Mouse (Mus musculus) heart, embryonic 13.5 days (tissue): ENCODE results near the gene Rtn4rl2. TPM values are rescaled to one million over a fixed set of nuclear protein-coding genes. Genes with fewer than 3 reads are reported as not detected.
A peak's percentile ranks its signal among the peaks of the same experiment; 100 is the strongest.

Source experiments
- ATAC-seq: fragments of 200-750 bp; cut with Nextera tagmentation; 2 replicates; pipeline ENCODE4 v1.8.0; 2017; ENCODE audit warnings: moderate TSS enrichment; ENCODE audit not compliant: insufficient number of reproducible peaks, low FRiP score, low TSS enrichment; ENCODE audit errors: extremely low read depth
- H3K27ac ChIP-seq: fragments of 300-500 bp; sonication (generic); replicated peaks from 2 replicates; pipeline ENCODE4 v1.5.1; 2015; ENCODE audit warnings: moderate library complexity, mild to moderate bottlenecking, inconsistent platforms
- H3K27me3 ChIP-seq: fragments of 300-500 bp; sonication (generic); replicated peaks from 2 replicates; pipeline ENCODE4 v1.6.1; 2015; ENCODE audit warnings: mild to moderate bottlenecking, inconsistent platforms
- H3K36me3 ChIP-seq: fragments of 300-500 bp; sonication (generic); 2 replicates; pipeline ENCODE4 v1.6.1; 2015; ENCODE audit warnings: mild to moderate bottlenecking, inconsistent platforms
- H3K4me1 ChIP-seq: fragments of 300-500 bp; sonication (generic); 2 replicates; pipeline ENCODE4 v1.6.1; 2015; ENCODE audit warnings: inconsistent platforms
- H3K4me2 ChIP-seq: fragments of 300-500 bp; sonication (generic); 2 replicates; pipeline ENCODE4 v1.6.1; 2015; ENCODE audit warnings: inconsistent platforms, mild to moderate bottlenecking, moderate library complexity
- H3K4me3 ChIP-seq: fragments of 300-500 bp; sonication (generic); 2 replicates; pipeline ENCODE4 v1.5.1; 2015; ENCODE audit warnings: moderate library complexity, mild to moderate bottlenecking, inconsistent platforms
- H3K9ac ChIP-seq: fragments of 300-500 bp; sonication (generic); 2 replicates; pipeline ENCODE4 v1.6.1; 2015; ENCODE audit warnings: inconsistent platforms, mild to moderate bottlenecking, moderate library complexity
- H3K9me3 ChIP-seq: fragments of 300-500 bp; sonication (generic); 2 replicates; pipeline ENCODE4 v1.6.1; 2016; ENCODE audit warnings: inconsistent platforms
- whole genome bisulfite sequencing: fragments of 180-500 bp; shearing (Covaris S2); methylation state at CpG from one replicate; pipeline ENCODE4 v1.1.7; 2015; ENCODE audit warnings: mixed read lengths; 5-methylcytosine and 5-hydroxymethylcytosine counted together
- polyA plus RNA-seq: library from polyadenylated mRNA; unstranded; fragments of >200 nt; fragmentation: Nextera tagmentation; extraction: Ambion mirVana; gene quantifications from 2 replicates; pipeline ENCODE4 v1.2.1, GENCODE M21; 2015

Gene Rtn4rl2
- polyA plus RNA-seq: 0.72 and 0.99 TPM in 2 replicates

- peak within 1 kb of the TSS; percentile 66 for H3K4me3 ChIP-seq
- peak within 1 kb of the TSS; percentile 92 for H3K4me2 ChIP-seq
- no peak within 1 kb of the TSS for H3K27ac ChIP-seq
- no peak for ATAC-seq
- H3K9ac ChIP-seq: peak within 1 kb of the TSS; percentile 75
- H3K27me3 ChIP-seq: peaks cover 96% of the 10 kb centered on the region
- H3K9me3 ChIP-seq: no peaks in the 10 kb centered on the region
- H3K4me1 ChIP-seq: peaks cover 49% of the 10 kb centered on the region
- 2% methylated on average over 35 of the region's 35 CpGs for WGBS
- no peaks in the 10 kb centered on the region for H3K36me3 ChIP-seq
Measured at GRCm38 (mm10) chr2:84886234-84886731, at the start of gene Rtn4rl2. Gene Rtn4rl2 (minus strand): TSS chr2:84886710.

- Histone ChIP-seq H3K4me3 (no peak overlapping the region), H3K9ac (no peak overlapping the region), H3K4me1 (peaks cover 27% of the 10 kb centered on the region), H3K4me2 (no peak overlapping the region), H3K27ac (0 out of 2 replicates have a peak overlapping the region, but pooled peaks have one; percentile 54), H3K9me3 (no peaks in the 10 kb centered on the region), H3K36me3 (peaks cover 7% of the 10 kb centered on the region), H3K27me3 (no peaks in the 10 kb centered on the region)
- 80% methylated on average over 5 of the region's 5 CpGs for WGBS
- no peak for ATAC-seq
Measured at GRCm38 (mm10) chr2:84935065-84935464, 48.6 kb upstream of the Rtn4rl2 start.

GRCm38 (mm10) chr2:84934649-84935007, 48.1 kb upstream of the Rtn4rl2 start:
- H3K27me3 ChIP-seq: no peaks in the 10 kb centered on the region
- H3K27ac ChIP-seq: peak overlapping the region; percentile 54; the same call in 1 of the 2 replicates
- no peak overlapping the region for H3K9ac ChIP-seq
- H3K36me3 ChIP-seq: peaks cover 4% of the 10 kb centered on the region
- no peaks in the 10 kb centered on the region for H3K9me3 ChIP-seq
- no peak overlapping the region for H3K4me3 ChIP-seq
- no peak for ATAC-seq
- peaks cover 27% of the 10 kb centered on the region for H3K4me1 ChIP-seq
- 65% methylated on average over 4 of the region's 4 CpGs for WGBS
- no peak overlapping the region for H3K4me2 ChIP-seq

- ATAC-seq: no peak
- 54% methylated on average over 8 of the region's 8 CpGs for WGBS
- peak overlapping the region; percentile 54; the same call in 1 of the 2 replicates for H3K27ac ChIP-seq
- no peak overlapping the region for H3K9ac ChIP-seq
- H3K4me1 ChIP-seq: peaks cover 27% of the 10 kb centered on the region
- no peaks in the 10 kb centered on the region for H3K9me3 ChIP-seq
- H3K4me3 ChIP-seq: no peak overlapping the region
- H3K4me2 ChIP-seq: no peak overlapping the region
- no peaks in the 10 kb centered on the region for H3K36me3 ChIP-seq
- H3K27me3 ChIP-seq: no peaks in the 10 kb centered on the region
Measured at GRCm38 (mm10) chr2:84933992-84934648, 47.6 kb upstream of the Rtn4rl2 start.

- Histone ChIP-seq H3K36me3 (no peaks in the 10 kb centered on the region), H3K9me3 (no peaks in the 10 kb centered on the region), H3K27me3 (no peaks in the 10 kb centered on the region), H3K4me2 (no peak overlapping the region), H3K4me1 (peaks cover 7% of the 10 kb centered on the region), H3K9ac (no peak overlapping the region), H3K27ac (no peak overlapping the region), H3K4me3 (no peak overlapping the region)
- 85% methylated on average over 7 of the region's 7 CpGs for WGBS
- no peak for ATAC-seq
Measured at GRCm38 (mm10) chr2:84930186-84930585, 43.7 kb upstream of the Rtn4rl2 start.

- Histone ChIP-seq H3K27ac (no peak overlapping the region), H3K4me3 (no peak overlapping the region), H3K27me3 (no peaks in the 10 kb centered on the region), H3K36me3 (no peaks in the 10 kb centered on the region), H3K9me3 (peaks cover 9% of the 10 kb centered on the region; the same call in 1 of the 2 replicates), H3K9ac (no peak overlapping the region), H3K4me1 (peaks cover 14% of the 10 kb centered on the region), H3K4me2 (no peak overlapping the region)
- ATAC-seq: no peak
- 83% methylated on average over 10 of the region's 10 CpGs for WGBS
Measured at GRCm38 (mm10) chr2:84919601-84920108, 33.1 kb upstream of the Rtn4rl2 start.

- Histone ChIP-seq H3K27ac (no peak overlapping the region), H3K36me3 (no peaks in the 10 kb centered on the region), H3K4me1 (peaks cover 28% of the 10 kb centered on the region), H3K4me2 (no peak overlapping the region), H3K9me3 (0 out of 2 replicates have a peak, but pooled peaks cover 2% of the 10 kb centered on the region), H3K4me3 (no peak overlapping the region), H3K27me3 (no peaks in the 10 kb centered on the region), H3K9ac (no peak overlapping the region)
- ATAC-seq: no peak
- WGBS: 51% methylated on average over 3 of the region's 3 CpGs
Measured at GRCm38 (mm10) chr2:84918188-84918587, 31.7 kb upstream of the Rtn4rl2 start.

- WGBS: 54% methylated on average over 8 of the region's 8 CpGs
Measured at GRCm38 (mm10) chr2:84916548-84917320, 30.2 kb upstream of the Rtn4rl2 start.

GRCm38 (mm10) chr2:84915330-84915729, 28.8 kb upstream of the Rtn4rl2 start:
- Histone ChIP-seq H3K27me3 (no peaks in the 10 kb centered on the region), H3K4me3 (no peak overlapping the region), H3K4me1 (peaks cover 28% of the 10 kb centered on the region), H3K4me2 (no peak overlapping the region), H3K9me3 (no peaks in the 10 kb centered on the region), H3K9ac (no peak overlapping the region), H3K27ac (peak overlapping the region; percentile 36; the same call in 1 of the 2 replicates), H3K36me3 (no peaks in the 10 kb centered on the region)
- WGBS: 62% methylated on average over 3 of the region's 3 CpGs
- no peak for ATAC-seq

More at GRCm38 (mm10) chr2:84916548-84917320, 30.2 kb upstream of the Rtn4rl2 start:
- Histone ChIP-seq H3K9me3 (no peaks in the 10 kb centered on the region), H3K9ac (no peak overlapping the region), H3K36me3 (no peaks in the 10 kb centered on the region), H3K4me3 (no peak overlapping the region), H3K27me3 (no peaks in the 10 kb centered on the region), H3K4me2 (no peak overlapping the region), H3K27ac (peak overlapping the region; percentile 68), H3K4me1 (peaks cover 28% of the 10 kb centered on the region)
- ATAC-seq: no peak

- H3K27ac ChIP-seq: peak overlapping the region; percentile 30; the same call in 1 of the 2 replicates
- H3K9ac ChIP-seq: no peak overlapping the region
Measured at GRCm38 (mm10) chr2:84913881-84914280, 27.4 kb upstream of the Rtn4rl2 start.

GRCm38 (mm10) chr2:84912722-84913121, 26.2 kb upstream of the Rtn4rl2 start:
- Histone ChIP-seq H3K36me3 (no peaks in the 10 kb centered on the region), H3K27me3 (no peaks in the 10 kb centered on the region), H3K4me1 (peaks cover 28% of the 10 kb centered on the region), H3K4me3 (no peak overlapping the region), H3K4me2 (no peak overlapping the region), H3K9ac (no peak overlapping the region), H3K9me3 (no peaks in the 10 kb centered on the region), H3K27ac (no peak overlapping the region)
- 52% methylated on average over 3 of the region's 3 CpGs for WGBS
- ATAC-seq: no peak

More at GRCm38 (mm10) chr2:84913881-84914280, 27.4 kb upstream of the Rtn4rl2 start:
- WGBS: 39% methylated on average over 5 of the region's 5 CpGs
- H3K27me3 ChIP-seq: no peaks in the 10 kb centered on the region
- H3K36me3 ChIP-seq: no peaks in the 10 kb centered on the region
- H3K4me2 ChIP-seq: no peak overlapping the region
- ATAC-seq: no peak
- H3K4me1 ChIP-seq: peaks cover 28% of the 10 kb centered on the region
- H3K4me3 ChIP-seq: no peak overlapping the region
- no peaks in the 10 kb centered on the region for H3K9me3 ChIP-seq
